Mouse (Mus musculus) limb, embryonic 15.5 days (tissue): Measurements from ENCODE around the gene E2f3. TPM values are rescaled to one million over a fixed set of nuclear protein-coding genes. Genes with fewer than 3 reads are reported as not detected.

ENCODE experiments used
- polyA plus RNA-seq: library from polyadenylated mRNA; unstranded; fragments of >200 nt; fragmentation: Nextera tagmentation; extraction: Ambion mirVana; gene quantifications from 2 replicates; pipeline ENCODE4 v1.2.1, GENCODE M21; 2015

Gene E2f3
- polyA plus RNA-seq, 1 experiment from 2014 or later: 9.4 TPM

Other genes starting within 250 kb of the E2f3 start
- gene Cdkal1, start 130.4 kb downstream of the E2f3 start, polyA plus RNA-seq: 28.7 and 31.8 TPM in 2 replicates
- gene Mboat1, start 150.4 kb upstream of the E2f3 start, polyA plus RNA-seq: 16.7 and 17.7 TPM in 2 replicates